17 mouse cellular contexts compared by ENCODE assay signal in genomic region chr5:136628502-136628901, GRCm38 (mm10).
DNase-seq lines count a peak whose midpoint lies in the region; ATAC-seq and TF ChIP-seq lines count a peak whose summit lies in the region.
"Had no signal": no experiment of that assay in that cellular context is flagged by ENCODE, and none has a peak within 500 bp of the region (broad histone marks: within the 10 kb centered on the region; RNA-seq: fewer than 3 reads in every experiment).

No protein-coding gene starts in this region.

- TF ChIP-seq POLR2A in bone marrow, adult 2 months (IDR thresholded peaks at IDR 0.05; ENCODE audit: borderline replicate concordance, control insufficient read depth, low read depth, low read length) = no peak

- 0 out of 2 replicates have a peak, but pooled peaks cover 5% of the 10 kb centered on the region for H3K27me3 ChIP-seq in forebrain, embryonic 13.5 days

- no peak overlapping the region for H3K4me3 ChIP-seq in bone marrow, adult 2 months (replicated peaks; ENCODE audit: control insufficient read depth, low read depth, low read length)
- H3K4me3 ChIP-seq in forebrain, embryonic 13.5 days = no peak overlapping the region
- H3K4me3 ChIP-seq: embryonic facial prominence, embryonic 10.5 days; gastrocnemius, adult 2 months; heart, embryonic 10.5 days; hindbrain, embryonic 12.5 days had no signal

- H3K9ac ChIP-seq in forebrain, embryonic 13.5 days = no peak overlapping the region
- H3K9ac ChIP-seq: hindbrain, embryonic 12.5 days had no signal

- no peaks in the 10 kb centered on the region for H3K9me3 ChIP-seq in forebrain, embryonic 13.5 days (replicated peaks)
- H3K9me3 ChIP-seq: embryonic facial prominence, embryonic 10.5 days; G1E; heart, embryonic 10.5 days; hindbrain, embryonic 12.5 days had no signal

- peak; percentile 43; the same call in 1 of the 2 replicates for ATAC-seq in megakaryocyte, adult 5-6 weeks (ENCODE audit: poor library complexity, severe bottlenecking)
- no peak for ATAC-seq in forebrain, embryonic 13.5 days
- ATAC-seq: forebrain, embryonic 14.5 days; hindbrain, embryonic 16.5 days had no signal

- peaks cover 8% of the 10 kb centered on the region for H3K4me1 ChIP-seq in bone marrow, adult 2 months (ENCODE audit: control insufficient read depth, insufficient read depth, low read length)
- no peaks in the 10 kb centered on the region for H3K4me1 ChIP-seq in forebrain, embryonic 13.5 days
- H3K4me1 ChIP-seq: hindbrain, embryonic 12.5 days had no signal

- TF ChIP-seq CTCF in bone marrow, adult 2 months (IDR thresholded peaks at IDR 0.05; ENCODE audit: control insufficient read depth, insufficient read depth, low read length) = no peak

- H3K4me2 ChIP-seq in forebrain, embryonic 13.5 days = no peak overlapping the region
- H3K4me2 ChIP-seq: hindbrain, embryonic 12.5 days had no signal

- WGBS in bone marrow, adult 2 months = 44% methylated on average over 5 of the region's 5 CpGs
- WGBS in forebrain, embryonic 13.5 days = 91% methylated on average over 5 of the region's 5 CpGs

- DNase-seq in thymus, postnatal 14 days = peak; percentile 21
- DNase-seq in thymus, adult 18-20 months = no peak
- no peak for DNase-seq in right cerebral cortex, adult 18-20 months
- DNase-seq: gastrocnemius, adult 2 months; gastrocnemius, postnatal 25 days; heart, adult 11 months; heart, postnatal 10 days; heart, postnatal 4 days had no signal

- H3K36me3 ChIP-seq in forebrain, embryonic 13.5 days (ENCODE audit: poor library complexity, severe bottlenecking) = no peaks in the 10 kb centered on the region
- H3K36me3 ChIP-seq: embryonic facial prominence, embryonic 10.5 days; G1E; heart, embryonic 10.5 days; hindbrain, embryonic 12.5 days had no signal

- peak overlapping the region; percentile 23; the same call in 1 of the 2 replicates for H3K27ac ChIP-seq in bone marrow, adult 2 months (ENCODE audit: control insufficient read depth, insufficient read depth, low read depth, low read length, poor library complexity)
- H3K27ac ChIP-seq in forebrain, embryonic 13.5 days = no peak overlapping the region
- H3K27ac ChIP-seq: embryonic facial prominence, embryonic 10.5 days; gastrocnemius, adult 2 months; heart, embryonic 10.5 days; hindbrain, embryonic 12.5 days had no signal
